10 mouse cellular contexts compared by ENCODE assay signal in genomic region chr12:52434021-52434420, GRCm38 (mm10).
DNase-seq lines count a peak whose midpoint lies in the region; ATAC-seq and TF ChIP-seq lines count a peak whose summit lies in the region.
"Had no signal": no experiment of that assay in that cellular context is flagged by ENCODE, and none has a peak within 500 bp of the region (broad histone marks: within the 10 kb centered on the region; RNA-seq: fewer than 3 reads in every experiment).

No protein-coding gene starts in this region.

- H3K27ac ChIP-seq in kidney, embryonic 15.5 days = no peak overlapping the region
- H3K27ac ChIP-seq in lung, postnatal 0 days (ENCODE audit: low read length) = no peak overlapping the region
- no peak overlapping the region for H3K27ac ChIP-seq in layer of hippocampus, adult 2 months
- H3K27ac ChIP-seq: forebrain, embryonic 13.5 days; heart, embryonic 13.5 days; neural tube, embryonic 12.5 days had no signal

- no peak for TF ChIP-seq EP300 in lung, postnatal 0 days (IDR thresholded peaks at IDR 0.05)

- H3K4me2 ChIP-seq in kidney, embryonic 15.5 days = no peak overlapping the region
- no peak overlapping the region for H3K4me2 ChIP-seq in lung, postnatal 0 days (replicated peaks; ENCODE audit: low read depth, low read length)
- H3K4me2 ChIP-seq: forebrain, embryonic 13.5 days; heart, embryonic 13.5 days; neural tube, embryonic 12.5 days had no signal

- 60% methylated on average over 2 of the region's 2 CpGs for WGBS in kidney, embryonic 15.5 days
- 57% methylated on average over 2 of the region's 2 CpGs for WGBS in lung, postnatal 0 days

- H3K4me3 ChIP-seq in kidney, embryonic 15.5 days (replicated peaks) = no peak overlapping the region
- H3K4me3 ChIP-seq in lung, postnatal 0 days (ENCODE audit: low read depth, low read length) = no peak overlapping the region
- no peak overlapping the region for H3K4me3 ChIP-seq in layer of hippocampus, adult 2 months
- H3K4me3 ChIP-seq: forebrain, embryonic 13.5 days; heart, embryonic 13.5 days; neural tube, embryonic 12.5 days had no signal

- H3K27me3 ChIP-seq in kidney, embryonic 15.5 days = no peaks in the 10 kb centered on the region
- H3K27me3 ChIP-seq in lung, postnatal 0 days (replicated peaks; ENCODE audit: insufficient read depth, low read length) = no peaks in the 10 kb centered on the region
- H3K27me3 ChIP-seq: forebrain, embryonic 13.5 days; heart, embryonic 13.5 days; neural tube, embryonic 12.5 days had no signal

- H3K36me3 ChIP-seq in kidney, embryonic 15.5 days = no peaks in the 10 kb centered on the region
- H3K36me3 ChIP-seq in lung, postnatal 0 days (ENCODE audit: insufficient read depth, low read length) = no peaks in the 10 kb centered on the region
- H3K36me3 ChIP-seq: heart, embryonic 13.5 days; neural tube, embryonic 12.5 days had no signal

- no peak for TF ChIP-seq CTCF in lung, postnatal 0 days (IDR thresholded peaks at IDR 0.05)
- no peak for TF ChIP-seq CTCF in layer of hippocampus, adult 2 months (conservative IDR thresholded peaks at IDR 0.05)

- no peak overlapping the region for H3K9ac ChIP-seq in kidney, embryonic 15.5 days
- H3K9ac ChIP-seq in lung, postnatal 0 days (replicated peaks; ENCODE audit: low read depth) = no peak overlapping the region
- H3K9ac ChIP-seq: forebrain, embryonic 13.5 days; heart, embryonic 13.5 days; neural tube, embryonic 12.5 days had no signal

- no peak for ATAC-seq in kidney, embryonic 15.5 days (replicated peaks; ENCODE audit: low FRiP score)
- no peak for ATAC-seq in lung, postnatal 0 days
- ATAC-seq: forebrain, embryonic 13.5 days had no signal

- H3K9me3 ChIP-seq in kidney, embryonic 15.5 days (replicated peaks) = no peaks in the 10 kb centered on the region
- H3K9me3 ChIP-seq in lung, postnatal 0 days (ENCODE audit: low read length) = no peaks in the 10 kb centered on the region
- H3K9me3 ChIP-seq: forebrain, embryonic 13.5 days; heart, embryonic 13.5 days; neural tube, embryonic 12.5 days had no signal

- H3K4me1 ChIP-seq in kidney, embryonic 15.5 days = peaks cover 7% of the 10 kb centered on the region; the same call in 1 of the 2 replicates
- no peaks in the 10 kb centered on the region for H3K4me1 ChIP-seq in lung, postnatal 0 days (ENCODE audit: insufficient read depth, low read depth, low read length)

- DNase-seq in kidney, postnatal 36 days = peak; percentile 57 to 58
- peak; percentile 49 for DNase-seq in MN1 (ENCODE audit: low spot score)
- peak; percentile 86 for DNase-seq in adrenal gland, adult 2 months
- DNase-seq in lung, postnatal 0 days (ENCODE audit: low spot score) = peak; percentile 11
- DNase-seq in testis, postnatal 10 days (ENCODE audit: low spot score) = no peak
- no peak for DNase-seq in layer of hippocampus, adult 2 months (ENCODE audit: low spot score in 2 of 2)

Comparison
In these comparisons a context has a peak if more than half of its experiments do, and no peak if none do; other contexts are left out.
1. DNase-seq: peak in kidney, postnatal 36 days (2 of 2), MN1 (single experiment), adrenal gland, adult 2 months (single experiment) and lung, postnatal 0 days (single experiment); none in testis, postnatal 10 days (single experiment) and layer of hippocampus, adult 2 months (0 of 2).